9 mouse cellular contexts compared by ENCODE assay signal in the genomic region with DNA sequence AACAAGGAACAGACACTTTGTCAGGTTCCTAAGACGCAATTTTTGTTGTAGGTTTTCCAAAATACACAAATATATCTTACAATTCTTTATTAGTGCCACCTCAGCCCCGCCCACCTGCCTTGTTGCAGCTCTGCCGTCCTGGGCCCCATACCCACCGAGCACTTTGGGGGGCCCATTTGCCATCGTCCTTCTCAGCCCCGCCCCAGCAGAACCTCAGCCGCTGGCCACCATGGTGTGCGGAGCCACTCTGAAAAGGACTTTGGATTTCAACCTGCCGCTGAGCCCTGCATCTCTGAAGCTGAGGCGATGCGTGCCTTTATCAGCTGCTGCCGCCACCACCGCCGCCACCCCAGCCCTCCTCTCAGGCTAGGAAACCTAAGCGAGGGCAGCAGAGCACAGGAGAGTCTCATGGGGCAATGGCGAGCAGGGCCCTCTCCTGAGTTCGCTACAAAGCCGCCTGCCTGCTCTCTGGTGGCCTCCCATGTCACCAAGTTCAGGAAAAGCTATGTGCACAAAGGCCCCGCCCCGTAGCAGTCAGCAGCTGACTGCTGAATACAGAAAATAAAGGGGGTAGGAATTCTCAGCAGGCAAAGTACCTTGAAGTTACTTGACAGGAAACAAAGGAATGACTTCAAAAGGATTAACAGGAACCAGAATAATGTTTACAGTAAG. TPM values are rescaled to one million over a fixed set of nuclear protein-coding genes. Genes with fewer than 3 reads are reported as not detected.
DNase-seq lines count a peak whose midpoint lies in the region; ATAC-seq and TF ChIP-seq lines count a peak whose summit lies in the region.
"Had no signal": no experiment of that assay in that cellular context is flagged by ENCODE, and none has a peak within 500 bp of the region (broad histone marks: within the 10 kb centered on the region; RNA-seq: fewer than 3 reads in every experiment).

No protein-coding gene starts in this region.

- H3K4me2 ChIP-seq in embryonic facial prominence, embryonic 11.5 days (ENCODE audit: low read depth, low read length): peak overlapping the region; percentile 40
- H3K4me2 ChIP-seq in hindbrain, embryonic 14.5 days (replicated peaks): peak overlapping the region; percentile 48
- H3K4me2 ChIP-seq in liver, embryonic 15.5 days: peak overlapping the region; percentile 27; the same call in 1 of the 2 replicates
- peak overlapping the region; percentile 48 for H3K4me2 ChIP-seq in stomach, embryonic 15.5 days

- intact Hi-C loops in heart, adult 2 months (cut with DNase I): no loop called here
- intact Hi-C loops in heart, postnatal 25 days (cut with DNase I): no loop called here

- WGBS in heart, adult 2 months: 15% methylated on average over 20 of the region's 20 CpGs
- WGBS in embryonic facial prominence, embryonic 11.5 days: 9% methylated on average over 20 of the region's 20 CpGs
- WGBS in hindbrain, embryonic 14.5 days: 9% methylated on average over 20 of the region's 20 CpGs
- 13% methylated on average over 20 of the region's 20 CpGs for WGBS in liver, embryonic 15.5 days (ENCODE audit: insufficient replicate concordance)
- WGBS in stomach, embryonic 15.5 days: 13% methylated on average over 20 of the region's 20 CpGs

- peaks cover 1% of the 10 kb centered on the region; the same call in 1 of the 2 replicates for H3K4me1 ChIP-seq in heart, adult 2 months (ENCODE audit: control insufficient read depth, insufficient read depth, low read length)
- no peaks in the 10 kb centered on the region for H3K4me1 ChIP-seq in embryonic facial prominence, embryonic 11.5 days (ENCODE audit: control insufficient read depth, insufficient read depth, low read length)
- H3K4me1 ChIP-seq in hindbrain, embryonic 14.5 days (replicated peaks; ENCODE audit: control insufficient read depth, insufficient read depth, low read length): no peaks in the 10 kb centered on the region
- H3K4me1 ChIP-seq in liver, embryonic 15.5 days (replicated peaks): no peaks in the 10 kb centered on the region
- H3K4me1 ChIP-seq in stomach, embryonic 15.5 days: no peaks in the 10 kb centered on the region

- H3K36me3 ChIP-seq in heart, adult 2 months (ENCODE audit: control insufficient read depth, insufficient read depth, low read length): no peaks in the 10 kb centered on the region
- no peaks in the 10 kb centered on the region for H3K36me3 ChIP-seq in embryonic facial prominence, embryonic 11.5 days (replicated peaks; ENCODE audit: control insufficient read depth, insufficient read depth, low read depth, low read length)
- no peaks in the 10 kb centered on the region for H3K36me3 ChIP-seq in hindbrain, embryonic 14.5 days (replicated peaks; ENCODE audit: control insufficient read depth, insufficient read depth)
- no peaks in the 10 kb centered on the region for H3K36me3 ChIP-seq in liver, embryonic 15.5 days (replicated peaks)
- H3K36me3 ChIP-seq in stomach, embryonic 15.5 days: no peaks in the 10 kb centered on the region

- DNase-seq in heart, adult 2 months: peak in 1 of 2 experiments; percentile 22
- no peak for DNase-seq in heart, postnatal 25 days (ENCODE audit: low spot score)
- DNase-seq in embryonic facial prominence, embryonic 11.5 days (ENCODE audit: low spot score): peak; percentile 36
- no peak for DNase-seq in hindbrain, embryonic 14.5 days (ENCODE audit: low spot score)
- no peak for DNase-seq in Muller cell, postnatal 12 days (ENCODE audit: inconsistent ontology term)
- DNase-seq in MN1 (ENCODE audit: low spot score): no peak

- H3K9me3 ChIP-seq in embryonic facial prominence, embryonic 11.5 days (replicated peaks; ENCODE audit: control insufficient read depth, low read length): no peaks in the 10 kb centered on the region
- no peaks in the 10 kb centered on the region for H3K9me3 ChIP-seq in hindbrain, embryonic 14.5 days (ENCODE audit: control insufficient read depth, low read length)
- no peaks in the 10 kb centered on the region for H3K9me3 ChIP-seq in liver, embryonic 15.5 days (replicated peaks)
- H3K9me3 ChIP-seq in stomach, embryonic 15.5 days: no peaks in the 10 kb centered on the region

- TF ChIP-seq CTCF in heart, adult 2 months (IDR thresholded peaks at IDR 0.05): no peak

- H3K27ac ChIP-seq in heart, adult 2 months: no peak overlapping the region
- H3K27ac ChIP-seq in embryonic facial prominence, embryonic 11.5 days (replicated peaks; ENCODE audit: low read depth, low read length): no peak overlapping the region
- H3K27ac ChIP-seq in hindbrain, embryonic 14.5 days: peak overlapping the region; percentile 62; the same call in 1 of the 2 replicates
- H3K27ac ChIP-seq in liver, embryonic 15.5 days (replicated peaks): no peak overlapping the region
- H3K27ac ChIP-seq in stomach, embryonic 15.5 days: peak overlapping the region; percentile 41; the same call in 1 of the 2 replicates

- peak overlapping the region; percentile 76 for H3K9ac ChIP-seq in heart, adult 2 months (ENCODE audit: low read depth, low read length)
- H3K9ac ChIP-seq in embryonic facial prominence, embryonic 11.5 days (replicated peaks; ENCODE audit: low read length): 0 out of 2 replicates have a peak overlapping the region, but pooled peaks have one; percentile 22
- peak overlapping the region; percentile 55 for H3K9ac ChIP-seq in hindbrain, embryonic 14.5 days
- H3K9ac ChIP-seq in liver, embryonic 15.5 days: no peak overlapping the region
- no peak overlapping the region for H3K9ac ChIP-seq in stomach, embryonic 15.5 days

- H3K27me3 ChIP-seq in heart, adult 2 months (ENCODE audit: control insufficient read depth, insufficient read depth, low read length): peaks cover 2% of the 10 kb centered on the region; the same call in 1 of the 2 replicates
- peaks cover 16% of the 10 kb centered on the region for H3K27me3 ChIP-seq in embryonic facial prominence, embryonic 11.5 days (ENCODE audit: control insufficient read depth, insufficient read depth, low read length)
- H3K27me3 ChIP-seq in hindbrain, embryonic 14.5 days (ENCODE audit: control insufficient read depth, insufficient read depth, low read length): peaks cover 9% of the 10 kb centered on the region
- peaks cover 14% of the 10 kb centered on the region for H3K27me3 ChIP-seq in liver, embryonic 15.5 days
- H3K27me3 ChIP-seq in stomach, embryonic 15.5 days (replicated peaks): peaks cover 11% of the 10 kb centered on the region

- TF ChIP-seq EP300 in heart, adult 2 months (IDR thresholded peaks at IDR 0.05; ENCODE audit: insufficient read depth, low read depth, low read length): no peak

- H3K4me3 ChIP-seq in heart, adult 2 months: no peak overlapping the region
- peak overlapping the region; percentile 14; the same call in 1 of the 2 replicates for H3K4me3 ChIP-seq in embryonic facial prominence, embryonic 11.5 days (ENCODE audit: low read depth, low read length)
- H3K4me3 ChIP-seq in hindbrain, embryonic 14.5 days (replicated peaks; ENCODE audit: low read length): peak overlapping the region; percentile 30
- H3K4me3 ChIP-seq in liver, embryonic 15.5 days (replicated peaks): no peak overlapping the region
- H3K4me3 ChIP-seq in stomach, embryonic 15.5 days (replicated peaks): peak overlapping the region; percentile 19; the same call in 1 of the 2 replicates

- ATAC-seq in embryonic facial prominence, embryonic 11.5 days (replicated peaks; ENCODE audit: insufficient number of reproducible peaks, low FRiP score, low TSS enrichment, low read depth): no peak
- ATAC-seq in hindbrain, embryonic 14.5 days (ENCODE audit: low FRiP score): peak; percentile 55; the same call in 1 of the 2 replicates
- ATAC-seq in liver, embryonic 15.5 days (ENCODE audit: insufficient read depth): no peak
- ATAC-seq in stomach, embryonic 15.5 days (ENCODE audit: insufficient read depth, low FRiP score, low read depth): peak; percentile 56; the same call in 1 of the 2 replicates

- no peak for TF ChIP-seq POLR2A in heart, adult 2 months (IDR thresholded peaks at IDR 0.05; ENCODE audit: insufficient read depth, low read depth, low read length)

- no peaks in the 10 kb centered on the region for H3K79me2 ChIP-seq in heart, adult 2 months (replicated peaks; ENCODE audit: control insufficient read depth, insufficient read depth, low read length)

RNA-seq across cellular contexts. Expression of gene Psg22, which starts 28.4 kb away (rescaled TPM):
- total RNA-seq in heart, adult 2 months (2021): not detected
- not detected in 2 replicates for polyA plus RNA-seq in heart, adult 2 months (2012; rRNA removed)
- total RNA-seq in heart, postnatal 25 days (2021): not detected
- not detected in 2 replicates for polyA plus RNA-seq in embryonic facial prominence, embryonic 11.5 days (2014; fragmentation: Nextera tagmentation; extraction: Ambion mirVana)
- polyA plus RNA-seq in hindbrain, embryonic 14.5 days (2014; fragmentation: Nextera tagmentation; extraction: Ambion mirVana): not detected in 2 replicates
- 0.07 and 0.16 TPM in 2 replicates for polyA plus RNA-seq in liver, embryonic 15.5 days (2015; fragmentation: Nextera tagmentation; extraction: Ambion mirVana)
- polyA plus RNA-seq in stomach, embryonic 15.5 days (2015; fragmentation: Nextera tagmentation; extraction: Ambion mirVana): not detected in 2 replicates
- total RNA-seq: heart, postnatal 36 days had no signal

RNA-seq across cellular contexts. Expression of gene Psg19, which starts 52.0 kb away (rescaled TPM):
- total RNA-seq in heart, adult 2 months (2021): not detected
- polyA plus RNA-seq in heart, adult 2 months (2012; rRNA removed): not detected in 2 replicates
- not detected for total RNA-seq in heart, postnatal 25 days (2021)
- not detected in 2 replicates for polyA plus RNA-seq in embryonic facial prominence, embryonic 11.5 days (2014; fragmentation: Nextera tagmentation; extraction: Ambion mirVana)
- polyA plus RNA-seq in hindbrain, embryonic 14.5 days (2014; fragmentation: Nextera tagmentation; extraction: Ambion mirVana): not detected in 2 replicates
- polyA plus RNA-seq in liver, embryonic 15.5 days (2015; fragmentation: Nextera tagmentation; extraction: Ambion mirVana): not detected in 2 replicates
- polyA plus RNA-seq in stomach, embryonic 15.5 days (2015; fragmentation: Nextera tagmentation; extraction: Ambion mirVana): not detected in 2 replicates
- total RNA-seq: heart, postnatal 36 days had no signal

Comparison
In these comparisons a context has a peak if more than half of its experiments do, and no peak if none do; other contexts are left out.
1. H3K27ac ChIP-seq: peak in hindbrain, embryonic 14.5 days (single experiment) and stomach, embryonic 15.5 days (single experiment); none in heart, adult 2 months (single experiment), embryonic facial prominence, embryonic 11.5 days (single experiment) and liver, embryonic 15.5 days (single experiment).
2. H3K4me3 ChIP-seq: peak in embryonic facial prominence, embryonic 11.5 days (single experiment), hindbrain, embryonic 14.5 days (single experiment) and stomach, embryonic 15.5 days (single experiment); none in heart, adult 2 months (single experiment) and liver, embryonic 15.5 days (single experiment).
3. H3K9ac ChIP-seq: peak in heart, adult 2 months (single experiment), embryonic facial prominence, embryonic 11.5 days (single experiment) and hindbrain, embryonic 14.5 days (single experiment); none in liver, embryonic 15.5 days (single experiment) and stomach, embryonic 15.5 days (single experiment).
4. ATAC-seq: peak in hindbrain, embryonic 14.5 days (single experiment) and stomach, embryonic 15.5 days (single experiment); none in embryonic facial prominence, embryonic 11.5 days (single experiment) and liver, embryonic 15.5 days (single experiment).
5. Peak in every context shown above with its lines, with median percentiles within 50 percentile points of each other: H3K4me2 ChIP-seq.